Mouse (Mus musculus): ENCODE measurements at regions not wholly inside any gene's neighbourhood (a gene's known extent, or its start where the extent isn't known, plus 50 kb on each side); places are given as distances from the start of the nearest gene placed in this dataset.

- DNase-seq (ENCODE audit: low read depth, low spot score), result no peak
Measured at GRCm38 (mm10) chr13:97423911-97424310, 183.0 kb downstream of the Enc1 start.

DNA sequence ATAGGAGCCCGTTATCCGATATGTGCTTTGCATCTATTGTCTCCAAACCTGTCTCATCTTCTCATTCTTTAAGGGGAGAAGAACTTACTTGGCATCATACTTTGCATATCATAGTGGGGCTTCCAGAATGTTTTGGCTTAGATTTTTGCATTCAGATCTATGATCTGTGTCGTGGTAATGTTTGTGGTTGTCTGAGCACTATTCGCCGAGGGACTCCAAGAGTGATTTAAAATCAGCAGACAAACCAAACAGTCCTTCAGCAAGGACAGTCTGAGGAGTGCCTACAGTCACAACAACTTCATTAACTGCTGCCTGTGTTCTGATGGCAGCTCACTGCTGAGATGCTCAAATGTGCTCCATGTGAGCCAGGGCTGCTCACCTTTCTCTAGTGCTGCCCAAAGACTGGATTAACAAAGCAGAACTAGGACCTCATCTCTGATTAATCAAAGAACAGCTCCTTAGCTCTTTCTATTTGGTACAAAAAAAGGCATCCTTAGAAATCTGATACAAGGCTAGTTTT is 182.5 kb downstream of the Enc1 start:
- no peak for DNase-seq (ENCODE audit: low read depth, low spot score)

GRCm38 (mm10) chr13:97422897-97423296 is 182.0 kb downstream of the Enc1 start:
- no peak for DNase-seq (ENCODE audit: low read depth, low spot score)

- no peak for DNase-seq (ENCODE audit: low read depth, low spot score)
Measured at GRCm38 (mm10) chr13:97421831-97422230, 180.9 kb downstream of the Enc1 start.

DNA sequence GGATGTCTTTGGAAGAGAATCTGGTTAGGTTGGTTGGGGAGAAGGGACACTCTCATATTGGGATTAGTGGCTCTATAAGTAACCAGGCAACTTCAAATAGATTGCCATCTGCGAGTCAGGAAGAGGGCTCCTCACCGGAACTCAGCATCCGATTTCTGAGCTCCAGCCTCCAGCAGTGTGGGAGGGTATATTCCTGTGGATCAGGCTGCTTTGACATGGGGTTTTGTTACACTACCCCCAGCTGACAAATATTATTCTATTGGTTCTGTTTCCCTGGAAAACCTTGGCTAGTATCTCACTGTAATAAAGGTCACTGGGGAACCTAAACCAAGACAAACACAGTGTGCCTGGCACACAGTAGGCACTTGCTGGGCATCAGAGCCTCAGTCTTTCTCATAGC is 179.9 kb downstream of the Enc1 start:
- no peak for DNase-seq (ENCODE audit: low read depth, low spot score)

GRCm38 (mm10) chr13:97419100-97419499 is 178.2 kb downstream of the Enc1 start:
- no peak for DNase-seq (ENCODE audit: low read depth, low spot score)

DNA sequence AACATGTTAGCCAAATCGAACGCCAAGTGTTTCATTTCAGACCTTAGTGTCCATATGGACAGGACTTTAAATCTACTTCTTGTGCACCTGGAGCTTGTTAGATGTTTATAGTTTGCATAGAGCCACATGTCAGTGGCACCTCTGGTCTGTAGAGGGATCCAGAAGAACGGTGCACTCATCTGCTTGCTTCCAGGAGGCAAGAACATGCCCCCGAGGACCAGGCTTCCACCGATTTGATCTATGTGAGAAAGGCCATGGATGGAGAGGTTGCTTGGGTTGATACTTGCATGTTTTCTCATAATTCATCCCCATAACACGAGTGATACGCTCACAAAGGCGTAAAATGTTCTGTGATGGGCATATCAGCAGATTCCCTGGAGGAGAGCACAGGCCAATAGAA is 177.8 kb downstream of the Enc1 start:
- DNase-seq (ENCODE audit: low read depth, low spot score), result no peak

GRCm38 (mm10) chr13:97418081-97418480 is 177.2 kb downstream of the Enc1 start:
- no peak for DNase-seq (ENCODE audit: low read depth, low spot score)

- DNase-seq (ENCODE audit: low read depth, low spot score), result no peak
Measured at GRCm38 (mm10) chr13:97415927-97416709, 175.2 kb downstream of the Enc1 start.

GRCm38 (mm10) chr13:97415381-97415780 is 174.5 kb downstream of the Enc1 start:
- no peak for DNase-seq (ENCODE audit: low read depth, low spot score)

DNA sequence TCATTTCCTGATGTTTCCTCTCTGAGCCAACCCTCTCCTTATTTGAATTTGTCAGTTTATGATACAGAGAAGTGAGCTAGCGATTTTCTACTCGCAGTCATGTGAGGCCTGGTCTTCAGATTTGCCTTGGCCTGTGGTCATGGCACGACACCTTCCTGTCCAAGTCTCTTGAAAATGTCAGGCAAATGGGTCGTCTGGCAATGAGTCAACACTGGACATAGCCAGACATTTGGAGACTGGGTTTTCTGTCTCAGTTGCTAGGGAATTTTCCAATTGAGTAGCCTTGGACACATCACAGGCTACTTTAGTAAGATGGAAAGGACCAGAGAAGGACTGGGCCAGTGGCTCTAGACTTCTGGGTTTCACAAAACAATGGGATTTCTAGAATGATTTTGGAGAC is 171.2 kb downstream of the Enc1 start:
- DNase-seq (ENCODE audit: low read depth, low spot score), result no peak

- no peak for DNase-seq (ENCODE audit: low read depth, low spot score)
Measured at GRCm38 (mm10) chr13:97410550-97411201, 169.8 kb downstream of the Enc1 start.

- DNase-seq (ENCODE audit: low read depth, low spot score), result no peak
Measured at GRCm38 (mm10) chr13:97409891-97410525, 169.1 kb downstream of the Enc1 start.

- peak; percentile 31 for DNase-seq (ENCODE audit: low read depth, low spot score)
Measured at GRCm38 (mm10) chr13:97409291-97409780, 168.4 kb downstream of the Enc1 start.

DNA sequence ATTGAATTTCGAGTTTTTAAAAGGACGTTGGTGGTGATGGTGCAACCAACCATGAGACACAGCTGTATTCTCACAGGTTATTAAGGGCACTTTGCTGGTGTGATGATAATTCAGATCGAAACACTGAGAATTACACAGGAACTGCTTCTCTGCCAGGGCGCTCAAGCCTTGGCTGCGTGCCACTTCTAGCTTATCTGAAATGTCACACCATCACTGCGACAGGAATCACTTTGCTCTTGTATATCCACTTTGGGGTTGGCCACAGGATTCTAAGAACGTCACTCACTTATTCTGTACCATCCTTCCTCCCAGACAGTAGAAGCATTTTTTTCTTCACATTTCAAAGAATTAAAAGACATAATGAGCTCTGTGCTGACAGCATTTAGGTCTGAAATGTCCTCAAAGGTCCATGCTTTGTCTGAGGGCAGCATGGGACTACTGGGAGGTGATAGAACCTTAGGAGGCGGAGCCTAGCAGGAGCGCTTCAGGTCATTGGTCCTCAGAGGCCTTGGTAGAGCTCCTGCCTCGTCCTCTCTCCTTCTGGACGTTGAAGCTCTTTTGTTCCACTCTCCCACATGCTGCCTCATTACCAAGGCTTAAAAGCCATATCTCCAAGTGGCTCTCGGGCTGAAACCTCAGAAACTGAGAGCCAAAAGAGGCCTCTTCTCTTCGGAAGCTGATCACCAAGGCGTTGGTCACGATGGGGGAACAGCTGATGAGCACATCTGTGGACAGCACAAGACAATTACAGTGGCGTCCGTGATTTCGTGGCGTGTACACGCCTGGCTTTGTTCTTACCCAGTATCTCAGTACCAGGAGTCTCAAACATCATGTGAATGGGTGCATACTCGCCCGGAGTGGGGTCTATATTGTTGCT is 167.7 kb downstream of the Enc1 start:
- peak; percentile 64 for DNase-seq (ENCODE audit: low read depth, low spot score)

DNA sequence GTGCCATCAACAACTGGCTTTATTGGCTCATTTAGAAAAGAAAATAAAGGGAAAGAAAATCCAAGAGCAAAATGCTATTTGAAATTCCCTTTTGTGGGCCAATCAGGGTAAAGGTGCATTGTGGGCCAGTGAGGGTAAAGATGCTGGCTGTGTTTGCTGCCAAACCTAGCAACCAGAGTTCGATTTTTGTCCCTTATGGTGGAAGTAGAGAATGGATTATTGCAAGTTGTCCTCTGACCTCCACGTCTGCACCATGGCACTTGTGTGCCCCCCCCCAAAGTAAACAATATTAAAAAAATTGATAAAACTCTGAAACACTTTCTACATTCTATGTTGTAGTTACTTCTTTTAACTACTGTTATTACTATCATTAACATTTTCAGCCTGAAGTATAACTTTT is 166.9 kb downstream of the Enc1 start:
- no peak for DNase-seq (ENCODE audit: low read depth, low spot score)

GRCm38 (mm10) chr13:97406678-97407077 is 165.8 kb downstream of the Enc1 start:
- DNase-seq (ENCODE audit: low read depth, low spot score), result peak; percentile 78

GRCm38 (mm10) chr13:97402164-97402761 is 161.4 kb downstream of the Enc1 start:
- no peak for DNase-seq (ENCODE audit: low read depth, low spot score)

GRCm38 (mm10) chr13:97401620-97402019 is 160.7 kb downstream of the Enc1 start:
- no peak for DNase-seq (ENCODE audit: low read depth, low spot score)

GRCm38 (mm10) chr13:97398041-97398440 is 157.1 kb downstream of the Enc1 start:
- no peak for DNase-seq (ENCODE audit: low read depth, low spot score)

Measured in CD4-positive helper T cell, adult 2 months (primary cell).